Mouse (Mus musculus): Measurements from ENCODE around the gene Slc35d3. TPM values are rescaled to one million over a fixed set of nuclear protein-coding genes. Genes with fewer than 3 reads are reported as not detected.
A peak's percentile ranks its signal among the peaks of the same experiment; 100 is the strongest.

Slc35d3 gene
- polyA plus RNA-seq, 1 experiment from 2014 or later = 0.59 TPM

DNA sequence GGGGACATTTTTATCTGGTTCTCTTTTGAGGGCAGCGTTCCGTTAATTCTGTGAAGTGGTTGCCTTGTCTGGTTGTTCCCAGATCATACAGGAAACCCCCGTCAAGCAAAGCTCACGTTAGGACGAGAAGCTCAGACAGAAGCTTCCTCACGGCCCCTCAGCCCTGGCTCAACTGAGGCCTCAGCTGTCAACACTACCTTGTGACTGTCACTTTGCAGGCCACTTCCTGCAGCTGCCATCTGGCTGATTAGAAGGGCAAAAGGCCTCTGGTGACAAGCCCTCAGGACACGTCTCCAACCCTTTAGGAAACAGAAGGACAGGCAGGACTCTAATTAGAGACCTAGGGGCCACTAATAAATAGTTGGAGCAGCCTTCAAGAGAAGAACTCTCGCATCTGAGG is 35.9 kb downstream of the Slc35d3 start:
- Histone ChIP-seq H3K27me3 (ENCODE audit: control insufficient read depth, insufficient read depth, low read length) (peaks cover 2% of the 10 kb centered on the region; the same call in 1 of the 2 replicates), H3K9me3 (replicated peaks; ENCODE audit: control insufficient read depth, low read length) (no peaks in the 10 kb centered on the region), H3K9ac (ENCODE audit: low read length) (no peak overlapping the region), H3K4me3 (ENCODE audit: low read length) (no peak overlapping the region), H3K4me1 (ENCODE audit: control insufficient read depth, insufficient read depth, low read length) (peaks cover 46% of the 10 kb centered on the region), H3K27ac (ENCODE audit: low read length) (no peak overlapping the region), H3K4me2 (ENCODE audit: low read depth, low read length) (no peak overlapping the region), H3K36me3 (ENCODE audit: control insufficient read depth, insufficient read depth) (no peaks in the 10 kb centered on the region)
- WGBS = 6% methylated on average over 8 of the region's 8 CpGs
- ATAC-seq (replicated peaks; ENCODE audit: extremely low read depth, insufficient read depth, low FRiP score) = peak; percentile 75

DNA sequence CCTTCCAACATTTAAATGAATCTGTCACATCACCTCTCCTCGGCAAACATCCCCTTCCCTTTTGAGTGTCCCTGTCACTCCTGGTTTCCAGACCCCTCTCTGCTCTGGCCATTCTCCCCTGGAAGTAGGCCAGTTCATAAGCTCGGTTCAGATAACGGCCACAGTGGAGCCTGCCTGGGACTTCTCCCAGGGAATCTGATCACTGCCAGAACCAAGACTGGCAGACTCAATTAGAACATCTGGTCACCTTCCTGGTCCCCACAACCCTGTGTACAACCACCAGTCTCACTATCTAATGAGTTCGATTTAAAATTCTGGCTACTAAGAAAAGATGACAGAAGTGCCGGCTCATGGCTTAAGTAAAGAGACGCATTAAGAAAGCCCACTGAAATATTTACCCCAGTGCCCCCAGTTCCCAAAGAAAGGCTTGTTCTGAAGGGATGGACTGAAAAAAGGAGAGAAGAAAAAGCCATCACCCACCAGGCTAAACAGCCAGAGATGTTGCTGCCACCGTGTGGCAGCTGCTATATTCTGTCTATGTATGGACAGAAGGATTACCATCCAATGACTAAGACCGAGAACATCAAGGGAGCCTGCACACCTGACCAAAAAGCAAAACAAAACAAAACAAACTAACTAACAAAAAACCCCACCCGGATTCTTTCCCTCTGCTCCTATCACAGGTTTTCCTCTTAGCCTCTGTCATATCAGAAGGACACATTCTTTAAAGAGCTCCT is 39.7 kb downstream of the Slc35d3 start:
- 36% methylated on average over 9 of the region's 9 CpGs for WGBS
- no peaks in the 10 kb centered on the region for H3K9me3 ChIP-seq (replicated peaks; ENCODE audit: control insufficient read depth, low read length)
- H3K9ac ChIP-seq (ENCODE audit: low read length) = no peak overlapping the region
- no peak for ATAC-seq (replicated peaks; ENCODE audit: extremely low read depth, insufficient read depth, low FRiP score)
- no peak overlapping the region for H3K4me3 ChIP-seq (ENCODE audit: low read length)
- H3K27ac ChIP-seq (ENCODE audit: low read length) = 0 out of 2 replicates have a peak overlapping the region, but pooled peaks have one; percentile 24
- 0 out of 2 replicates have a peak, but pooled peaks cover 2% of the 10 kb centered on the region for H3K27me3 ChIP-seq (ENCODE audit: control insufficient read depth, insufficient read depth, low read length)
- H3K36me3 ChIP-seq (ENCODE audit: control insufficient read depth, insufficient read depth) = no peaks in the 10 kb centered on the region
- peak overlapping the region; percentile 20 for H3K4me2 ChIP-seq (ENCODE audit: low read depth, low read length)
- H3K4me1 ChIP-seq (ENCODE audit: control insufficient read depth, insufficient read depth, low read length) = peaks cover 36% of the 10 kb centered on the region

DNA sequence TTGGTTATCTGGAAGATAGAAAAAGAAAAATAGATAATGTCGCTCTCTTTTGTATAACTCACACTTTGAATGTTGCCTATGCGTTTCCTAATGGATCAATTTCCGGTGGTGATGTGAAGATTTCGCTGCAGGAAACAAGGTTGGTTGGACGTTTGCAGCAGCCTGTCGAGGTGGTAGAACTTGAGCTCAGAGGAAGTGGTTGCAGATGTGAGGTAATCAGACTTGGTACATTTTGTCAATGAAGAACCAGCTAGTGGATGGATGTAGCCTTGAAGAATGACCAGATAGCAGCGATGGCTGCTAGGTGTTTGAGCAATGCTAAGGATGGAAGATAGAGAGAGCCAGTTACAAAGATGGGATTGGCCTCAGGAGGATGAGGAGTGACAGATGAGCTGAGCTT is 46.5 kb downstream of the Slc35d3 start:
- Histone ChIP-seq H3K4me1 (ENCODE audit: control insufficient read depth, insufficient read depth, low read length) (no peaks in the 10 kb centered on the region), H3K4me3 (ENCODE audit: low read length) (no peak overlapping the region), H3K36me3 (ENCODE audit: control insufficient read depth, insufficient read depth) (no peaks in the 10 kb centered on the region), H3K27me3 (ENCODE audit: control insufficient read depth, insufficient read depth, low read length) (no peaks in the 10 kb centered on the region), H3K9ac (ENCODE audit: low read length) (no peak overlapping the region), H3K4me2 (ENCODE audit: low read depth, low read length) (no peak overlapping the region), H3K27ac (ENCODE audit: low read length) (no peak overlapping the region), H3K9me3 (replicated peaks; ENCODE audit: control insufficient read depth, low read length) (no peaks in the 10 kb centered on the region)
- no peak for ATAC-seq (replicated peaks; ENCODE audit: extremely low read depth, insufficient read depth, low FRiP score)
- 72% methylated on average over 7 of the region's 7 CpGs for WGBS

DNA sequence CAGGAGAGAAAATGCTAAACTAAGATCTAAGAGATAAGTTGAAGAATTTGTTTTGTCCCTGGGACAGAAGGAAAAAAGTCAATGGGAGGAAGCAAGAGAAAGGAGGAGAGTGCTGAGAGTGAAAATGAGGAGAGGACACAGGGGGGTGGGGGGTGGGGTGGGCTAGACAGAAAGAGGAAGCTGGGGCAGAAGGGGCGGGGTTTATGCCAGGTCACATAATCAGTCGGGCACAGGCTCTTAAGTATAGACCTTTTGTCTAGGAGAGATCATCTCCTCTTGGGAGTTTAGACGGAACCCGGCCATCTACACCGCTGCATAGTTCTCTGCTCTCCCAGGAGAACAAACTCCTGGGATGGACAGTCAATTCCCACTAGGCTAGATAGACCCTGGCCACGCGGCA is 48.3 kb downstream of the Slc35d3 start:
- H3K36me3 ChIP-seq (ENCODE audit: control insufficient read depth, insufficient read depth) = no peaks in the 10 kb centered on the region
- no peaks in the 10 kb centered on the region for H3K4me1 ChIP-seq (ENCODE audit: control insufficient read depth, insufficient read depth, low read length)
- no peaks in the 10 kb centered on the region for H3K9me3 ChIP-seq (replicated peaks; ENCODE audit: control insufficient read depth, low read length)
- WGBS = 69% methylated on average over 7 of the region's 7 CpGs
- ATAC-seq (replicated peaks; ENCODE audit: extremely low read depth, insufficient read depth, low FRiP score) = no peak
- no peak overlapping the region for H3K4me3 ChIP-seq (ENCODE audit: low read length)
- no peak overlapping the region for H3K4me2 ChIP-seq (ENCODE audit: low read depth, low read length)
- H3K27ac ChIP-seq (ENCODE audit: low read length) = no peak overlapping the region
- no peaks in the 10 kb centered on the region for H3K27me3 ChIP-seq (ENCODE audit: control insufficient read depth, insufficient read depth, low read length)
- H3K9ac ChIP-seq (ENCODE audit: low read length) = no peak overlapping the region

Other genes starting within 250 kb of the Slc35d3 start
- gene Il22ra2, start 229.5 kb downstream of the Slc35d3 start, polyA plus RNA-seq (2015; fragmentation: Nextera tagmentation; extraction: Ambion mirVana) = not detected in 2 replicates
- 0.12 and 0.21 TPM in 2 replicates for gene Il20ra, start 138.9 kb downstream of the Slc35d3 start, polyA plus RNA-seq (2015; fragmentation: Nextera tagmentation; extraction: Ambion mirVana)
- 38.6 and 41.4 TPM in 2 replicates for gene Pex7, start 56.2 kb upstream of the Slc35d3 start, polyA plus RNA-seq (2015; fragmentation: Nextera tagmentation; extraction: Ambion mirVana)
- 2.8 and 3.0 TPM in 2 replicates for gene Map3k5, start 83.0 kb upstream of the Slc35d3 start, polyA plus RNA-seq (2015; fragmentation: Nextera tagmentation; extraction: Ambion mirVana)

All from heart, embryonic 16.5 days (tissue).